Mouse (Mus musculus): ENCODE data around the gene Ctdsp2. TPM values are rescaled to one million over a fixed set of nuclear protein-coding genes. Genes with fewer than 3 reads are reported as not detected.

Gene Ctdsp2
- polyA plus RNA-seq (2015; fragmentation: Nextera tagmentation; extraction: Ambion mirVana): 12.0 and 13.5 TPM in 2 replicates

- Histone ChIP-seq H3K9ac (ENCODE audit: low read depth, low read length) (peak within 1 kb of the TSS; percentile 83), H3K27ac (ENCODE audit: low read length) (peak within 1 kb of the TSS; percentile 100), H3K9me3 (replicated peaks; ENCODE audit: control insufficient read depth, low read length, poor library complexity, severe bottlenecking) (no peaks in the 10 kb centered on the region), H3K4me1 (ENCODE audit: control insufficient read depth, insufficient read depth, low read length) (peaks cover 35% of the 10 kb centered on the region), H3K27me3 (ENCODE audit: control insufficient read depth, insufficient read depth, low read depth, low read length) (no peaks in the 10 kb centered on the region), H3K4me2 (ENCODE audit: low read length) (peak within 1 kb of the TSS; percentile 72), H3K4me3 (ENCODE audit: low read depth, low read length) (peak within 1 kb of the TSS; percentile 88), H3K36me3 (ENCODE audit: control insufficient read depth, insufficient read depth, low read length) (no peaks in the 10 kb centered on the region)
- ATAC-seq: peak; percentile 90
- under 1% methylated on average over 51 of the region's 56 CpGs for WGBS
Observed at GRCm38 (mm10) chr10:126978277-126978994, at the start of gene Ctdsp2. Ctdsp2 (plus strand) TSS chr10:126978717.

GRCm38 (mm10) chr10:126928819-126929206 is 49.7 kb upstream of the Ctdsp2 start:
- H3K9ac ChIP-seq (ENCODE audit: low read depth, low read length): peak overlapping the region; percentile 76
- peak overlapping the region; percentile 50; the same call in 1 of the 2 replicates for H3K27ac ChIP-seq (ENCODE audit: low read length)
- no peaks in the 10 kb centered on the region for H3K27me3 ChIP-seq (ENCODE audit: control insufficient read depth, insufficient read depth, low read depth, low read length)
- no peaks in the 10 kb centered on the region for H3K36me3 ChIP-seq (ENCODE audit: control insufficient read depth, insufficient read depth, low read length)
- WGBS: 23% methylated on average over 12 of the region's 12 CpGs
- no peak for ATAC-seq
- peak overlapping the region; percentile 93 for H3K4me2 ChIP-seq (ENCODE audit: low read length)
- H3K9me3 ChIP-seq (replicated peaks; ENCODE audit: control insufficient read depth, low read length, poor library complexity, severe bottlenecking): no peaks in the 10 kb centered on the region
- peaks cover 26% of the 10 kb centered on the region for H3K4me1 ChIP-seq (ENCODE audit: control insufficient read depth, insufficient read depth, low read length)
- H3K4me3 ChIP-seq (ENCODE audit: low read depth, low read length): peak overlapping the region; percentile 59

- H3K27me3 ChIP-seq (ENCODE audit: control insufficient read depth, insufficient read depth, low read depth, low read length): no peaks in the 10 kb centered on the region
- H3K27ac ChIP-seq (ENCODE audit: low read length): no peak overlapping the region; the same call in 1 of the 2 replicates
- no peaks in the 10 kb centered on the region for H3K9me3 ChIP-seq (replicated peaks; ENCODE audit: control insufficient read depth, low read length, poor library complexity, severe bottlenecking)
- peaks cover 26% of the 10 kb centered on the region for H3K4me1 ChIP-seq (ENCODE audit: control insufficient read depth, insufficient read depth, low read length)
- peak; percentile 27; the same call in 1 of the 2 replicates for ATAC-seq
- H3K9ac ChIP-seq (ENCODE audit: low read depth, low read length): no peak overlapping the region
- H3K4me2 ChIP-seq (ENCODE audit: low read length): no peak overlapping the region
- WGBS: 46% methylated on average over 3 of the region's 3 CpGs
- H3K36me3 ChIP-seq (ENCODE audit: control insufficient read depth, insufficient read depth, low read length): no peaks in the 10 kb centered on the region
- no peak overlapping the region for H3K4me3 ChIP-seq (ENCODE audit: low read depth, low read length)
Observed at GRCm38 (mm10) chr10:126929543-126929942, 49.0 kb upstream of the Ctdsp2 start.

DNA sequence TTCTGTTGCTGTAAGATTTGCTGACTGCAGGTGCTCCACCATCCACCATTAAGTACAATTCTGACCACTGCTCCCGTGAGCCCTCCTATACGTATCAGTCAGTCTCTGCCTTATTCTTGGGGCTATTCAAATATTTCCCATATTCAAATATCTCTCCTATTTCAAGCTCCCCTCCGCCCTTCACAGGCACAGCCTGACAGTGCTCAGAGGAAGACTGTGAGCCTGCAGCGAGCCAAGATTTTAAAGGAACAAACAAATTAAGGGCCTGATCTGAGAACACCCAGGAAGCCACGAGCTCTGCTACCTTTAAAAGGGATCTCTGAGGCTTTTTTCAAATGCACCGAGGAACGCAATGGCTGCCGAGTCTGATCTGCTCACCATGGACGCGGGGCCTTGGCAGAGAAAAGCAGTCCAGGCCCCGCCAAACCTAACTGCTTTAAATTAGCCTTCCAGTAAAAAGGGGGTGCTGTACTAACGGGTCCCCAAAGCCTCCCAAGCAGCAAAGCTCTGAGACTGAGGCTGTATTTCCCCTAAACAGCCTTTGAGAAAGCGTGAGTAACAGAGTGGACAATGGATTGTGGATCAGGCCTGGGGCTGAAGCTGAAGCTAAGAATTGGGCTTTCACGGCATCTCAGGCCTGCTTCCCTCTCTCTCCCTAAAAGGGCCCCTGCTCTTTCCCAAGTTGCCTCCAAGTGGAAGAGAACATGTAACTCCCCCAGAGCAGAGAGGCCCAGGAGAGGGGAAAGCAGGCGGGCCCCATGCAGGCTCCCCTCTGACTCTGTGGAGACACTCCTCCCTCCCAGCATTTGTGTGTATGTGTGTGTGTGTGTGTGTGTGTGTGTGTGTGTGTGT is 48.0 kb upstream of the Ctdsp2 start:
- Histone ChIP-seq H3K4me1 (ENCODE audit: control insufficient read depth, insufficient read depth, low read length) (peaks cover 26% of the 10 kb centered on the region), H3K9ac (ENCODE audit: low read depth, low read length) (peak overlapping the region; percentile 42), H3K9me3 (replicated peaks; ENCODE audit: control insufficient read depth, low read length, poor library complexity, severe bottlenecking) (no peaks in the 10 kb centered on the region), H3K36me3 (ENCODE audit: control insufficient read depth, insufficient read depth, low read length) (no peaks in the 10 kb centered on the region), H3K27me3 (ENCODE audit: control insufficient read depth, insufficient read depth, low read depth, low read length) (no peaks in the 10 kb centered on the region), H3K27ac (ENCODE audit: low read length) (peak overlapping the region; percentile 78), H3K4me3 (ENCODE audit: low read depth, low read length) (no peak overlapping the region), H3K4me2 (ENCODE audit: low read length) (no peak overlapping the region)
- ATAC-seq: no peak; the same call in 1 of the 2 replicates
- WGBS: 15% methylated on average over 14 of the region's 15 CpGs

GRCm38 (mm10) chr10:126931123-126931759 is 47.3 kb upstream of the Ctdsp2 start:
- 71% methylated on average over 8 of the region's 8 CpGs for WGBS
- H3K9ac ChIP-seq (ENCODE audit: low read depth, low read length): no peak overlapping the region
- H3K27me3 ChIP-seq (ENCODE audit: control insufficient read depth, insufficient read depth, low read depth, low read length): no peaks in the 10 kb centered on the region
- no peak for ATAC-seq
- no peaks in the 10 kb centered on the region for H3K36me3 ChIP-seq (ENCODE audit: control insufficient read depth, insufficient read depth, low read length)
- H3K4me3 ChIP-seq (ENCODE audit: low read depth, low read length): no peak overlapping the region
- peak overlapping the region; percentile 78; the same call in 1 of the 2 replicates for H3K27ac ChIP-seq (ENCODE audit: low read length)
- no peak overlapping the region for H3K4me2 ChIP-seq (ENCODE audit: low read length)
- no peaks in the 10 kb centered on the region for H3K9me3 ChIP-seq (replicated peaks; ENCODE audit: control insufficient read depth, low read length, poor library complexity, severe bottlenecking)
- H3K4me1 ChIP-seq (ENCODE audit: control insufficient read depth, insufficient read depth, low read length): peaks cover 26% of the 10 kb centered on the region

DNA sequence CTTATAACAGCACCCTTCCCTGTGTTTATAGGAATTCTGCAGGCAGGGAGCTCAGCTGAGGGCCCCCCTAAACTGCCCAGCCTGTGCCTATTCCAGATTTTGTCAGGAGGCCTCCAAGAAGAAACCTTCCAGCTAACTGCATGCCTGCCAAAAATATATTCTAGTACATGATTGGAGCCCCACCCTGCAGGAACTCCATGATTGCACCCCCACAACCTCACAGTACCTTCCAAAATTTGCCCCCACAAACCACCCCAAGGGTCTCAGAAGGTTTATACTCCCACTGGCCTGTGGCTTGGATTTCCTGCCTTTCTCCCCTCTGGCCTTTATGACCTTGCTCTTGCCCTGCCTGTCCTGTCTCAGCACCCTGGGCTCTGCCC is 46.8 kb upstream of the Ctdsp2 start:
- Histone ChIP-seq H3K27ac (ENCODE audit: low read length) (peak overlapping the region; percentile 78; the same call in 1 of the 2 replicates), H3K36me3 (ENCODE audit: control insufficient read depth, insufficient read depth, low read length) (no peaks in the 10 kb centered on the region), H3K4me3 (ENCODE audit: low read depth, low read length) (no peak overlapping the region), H3K9me3 (replicated peaks; ENCODE audit: control insufficient read depth, low read length, poor library complexity, severe bottlenecking) (no peaks in the 10 kb centered on the region), H3K27me3 (ENCODE audit: control insufficient read depth, insufficient read depth, low read depth, low read length) (no peaks in the 10 kb centered on the region), H3K4me1 (ENCODE audit: control insufficient read depth, insufficient read depth, low read length) (peaks cover 26% of the 10 kb centered on the region), H3K4me2 (ENCODE audit: low read length) (no peak overlapping the region), H3K9ac (ENCODE audit: low read depth, low read length) (no peak overlapping the region)
- no peak for ATAC-seq

- WGBS: 91% methylated on average over 13 of the region's 13 CpGs
Observed at GRCm38 (mm10) chr10:126934561-126934960, 44.0 kb upstream of the Ctdsp2 start.

GRCm38 (mm10) chr10:126935121-126935520 is 43.4 kb upstream of the Ctdsp2 start:
- Histone ChIP-seq H3K36me3 (ENCODE audit: control insufficient read depth, insufficient read depth, low read length) (no peaks in the 10 kb centered on the region), H3K27me3 (ENCODE audit: control insufficient read depth, insufficient read depth, low read depth, low read length) (no peaks in the 10 kb centered on the region), H3K9ac (ENCODE audit: low read depth, low read length) (no peak overlapping the region), H3K4me3 (ENCODE audit: low read depth, low read length) (no peak overlapping the region), H3K4me1 (ENCODE audit: control insufficient read depth, insufficient read depth, low read length) (0 out of 2 replicates have a peak, but pooled peaks cover 5% of the 10 kb centered on the region), H3K4me2 (ENCODE audit: low read length) (no peak overlapping the region), H3K27ac (ENCODE audit: low read length) (no peak overlapping the region), H3K9me3 (replicated peaks; ENCODE audit: control insufficient read depth, low read length, poor library complexity, severe bottlenecking) (no peaks in the 10 kb centered on the region)
- no peak for ATAC-seq
- 88% methylated on average over 8 of the region's 8 CpGs for WGBS

More at GRCm38 (mm10) chr10:126934561-126934960, 44.0 kb upstream of the Ctdsp2 start:
- Histone ChIP-seq H3K27me3 (ENCODE audit: control insufficient read depth, insufficient read depth, low read depth, low read length) (no peaks in the 10 kb centered on the region), H3K4me2 (ENCODE audit: low read length) (no peak overlapping the region), H3K4me3 (ENCODE audit: low read depth, low read length) (no peak overlapping the region), H3K27ac (ENCODE audit: low read length) (no peak overlapping the region), H3K9me3 (replicated peaks; ENCODE audit: control insufficient read depth, low read length, poor library complexity, severe bottlenecking) (no peaks in the 10 kb centered on the region), H3K4me1 (ENCODE audit: control insufficient read depth, insufficient read depth, low read length) (peaks cover 8% of the 10 kb centered on the region; the same call in 1 of the 2 replicates), H3K9ac (ENCODE audit: low read depth, low read length) (no peak overlapping the region), H3K36me3 (ENCODE audit: control insufficient read depth, insufficient read depth, low read length) (no peaks in the 10 kb centered on the region)
- no peak for ATAC-seq
